Mouse (Mus musculus) small intestine, adult 2 months (tissue): Measurements from ENCODE around the gene Siva1. TPM values are rescaled to one million over a fixed set of nuclear protein-coding genes. Genes with fewer than 3 reads are reported as not detected.

Experiments used
- H3K27ac ChIP-seq: fragments of 200-500 bp; 2 replicates; pipeline ENCODE4 v1.5.1; 2012; ENCODE audit warnings: low read depth, low read length, control low read depth, inconsistent platforms; ENCODE audit not compliant: insufficient read depth
- H3K27me3 ChIP-seq: fragments of 200-500 bp; 2 replicates; pipeline ENCODE4 v1.6.1; 2012; ENCODE audit warnings: mild to moderate bottlenecking, moderate library complexity, low read length, inconsistent platforms; ENCODE audit not compliant: control insufficient read depth, insufficient read depth
- H3K36me3 ChIP-seq: fragments of 200-500 bp; 2 replicates; pipeline ENCODE4 v1.6.1; 2012; ENCODE audit warnings: mild to moderate bottlenecking, low read length, control low read depth, inconsistent platforms; ENCODE audit not compliant: control insufficient read depth, insufficient read depth
- H3K4me1 ChIP-seq: fragments of 200-500 bp; 2 replicates; pipeline ENCODE4 v1.6.1; 2012; ENCODE audit warnings: low read length, inconsistent platforms, mixed read lengths; ENCODE audit not compliant: control insufficient read depth, insufficient read depth, insufficient read length
- H3K4me3 ChIP-seq: fragments of 200-500 bp; 2 replicates; pipeline ENCODE4 v1.5.1; 2012; ENCODE audit warnings: low read depth, mild to moderate bottlenecking, control low read depth, inconsistent platforms, low read length, moderate library complexity
- POLR2A ChIP-seq: fragments of 200-500 bp; IDR thresholded peaks from 2 replicates; pipeline ENCODE4 v1.6.1; 2012; ENCODE audit warnings: low read depth, mild to moderate bottlenecking, control low read depth, inconsistent platforms, low read length, moderate library complexity
- WGBS: fragments of 180-500 bp; shearing (Covaris S2); methylation state at CpG from one replicate; pipeline ENCODE4 v1.1.7; 2018; 5-methylcytosine and 5-hydroxymethylcytosine counted together
- polyA plus RNA-seq: library from polyadenylated mRNA; depleted of rRNA; stranded (reverse); fragments of >200 nt; gene quantifications from 2 replicates; pipeline ENCODE4 v1.2.3, GENCODE M21; 2012; rRNA removed

The Siva1 gene
- polyA plus RNA-seq, 1 experiment: 31.3 TPM

DNA sequence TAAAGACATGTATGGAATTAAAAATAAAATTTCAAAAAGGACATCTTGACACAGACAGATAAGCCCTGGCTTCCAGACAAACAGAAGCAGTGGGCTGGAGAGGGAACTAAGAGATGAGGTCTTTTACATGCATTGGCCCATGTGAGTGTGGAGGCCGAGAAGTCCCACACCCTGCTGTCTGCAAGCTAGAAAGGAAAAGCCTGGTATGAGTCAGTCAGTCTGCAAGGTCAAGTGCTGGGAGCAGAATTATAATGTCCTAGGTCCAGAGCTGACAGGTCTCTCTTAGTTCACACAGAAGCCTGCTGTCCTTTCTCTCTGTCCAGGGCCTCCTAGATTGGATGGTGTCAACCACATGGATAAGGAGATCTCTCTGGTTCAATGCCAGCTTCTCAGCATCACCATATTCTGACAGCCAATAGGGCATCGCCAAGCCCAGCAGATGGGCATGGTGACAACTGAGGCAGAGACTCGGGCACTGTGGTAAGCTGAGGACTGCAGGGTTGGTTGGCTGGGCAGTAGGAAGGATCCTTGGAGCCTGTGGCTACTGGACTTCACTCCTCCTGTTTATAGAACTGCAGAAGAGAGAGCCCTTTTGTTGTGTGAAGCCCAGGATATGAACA is 52.4 kb downstream of the Siva1 start:
- WGBS: 67% methylated on average over 3 of the region's 3 CpGs
- Histone ChIP-seq H3K4me1 (peaks cover 13% of the 10 kb centered on the region; the same call in 1 of the 2 replicates), H3K36me3 (no peaks in the 10 kb centered on the region), H3K27ac (no peak overlapping the region), H3K27me3 (0 out of 2 replicates have a peak, but pooled peaks cover 6% of the 10 kb centered on the region), H3K4me3 (no peak overlapping the region)
- no peak for TF ChIP-seq POLR2A

Other genes starting within 250 kb of the Siva1 start
- gene A530016L24Rik, start 155.2 kb upstream of the Siva1 start, polyA plus RNA-seq: 0.06 and 0.75 TPM in 2 replicates
- 0.53 and 0.91 TPM in 2 replicates for gene Tmem179, start 127.9 kb upstream of the Siva1 start, polyA plus RNA-seq
- gene Inf2, start 55.9 kb upstream of the Siva1 start, polyA plus RNA-seq: 6.6 and 11.0 TPM in 2 replicates
- gene Adssl1, start 24.6 kb upstream of the Siva1 start, polyA plus RNA-seq: 4.3 and 5.6 TPM in 2 replicates
- gene Akt1, start 30.2 kb downstream of the Siva1 start, polyA plus RNA-seq: 79.0 and 88.7 TPM in 2 replicates
- 27.7 and 32.8 TPM in 2 replicates for gene Zbtb42, start 34.1 kb downstream of the Siva1 start, polyA plus RNA-seq
- gene Cep170b, start 75.8 kb downstream of the Siva1 start, polyA plus RNA-seq: 59.3 and 99.3 TPM in 2 replicates
- gene Pld4, start 116.0 kb downstream of the Siva1 start, polyA plus RNA-seq: 21.8 and 28.2 TPM in 2 replicates
- 1.4 and 2.1 TPM in 2 replicates for gene Ahnak2, start 158.0 kb downstream of the Siva1 start, polyA plus RNA-seq
- 1.2 and 1.6 TPM in 2 replicates for gene Clba1, start 164.3 kb downstream of the Siva1 start, polyA plus RNA-seq
- gene Cdca4, start 184.7 kb downstream of the Siva1 start, polyA plus RNA-seq: 8.0 and 15.8 TPM in 2 replicates
- gene Gpr132, start 223.5 kb downstream of the Siva1 start, polyA plus RNA-seq: 5.4 and 8.2 TPM in 2 replicates